Mouse (Mus musculus) kidney, adult 11 months (tissue): Measurements from ENCODE around the gene Gm20388.
"Not testable (repeated sequence)": the region's sequence is repeated elsewhere in the genome, so short reads cannot be mapped to it uniquely, and the experiment has no call there.

Experiments
- DNase-seq: peaks from one replicate; pipeline ENCODE4 v3.0.0; 2022

Gm20388 gene

GRCm38 (mm10) chr8:123279828-123280227, 3369.2 kb downstream of the Gm20388 start:
- no peak for DNase-seq

DNA sequence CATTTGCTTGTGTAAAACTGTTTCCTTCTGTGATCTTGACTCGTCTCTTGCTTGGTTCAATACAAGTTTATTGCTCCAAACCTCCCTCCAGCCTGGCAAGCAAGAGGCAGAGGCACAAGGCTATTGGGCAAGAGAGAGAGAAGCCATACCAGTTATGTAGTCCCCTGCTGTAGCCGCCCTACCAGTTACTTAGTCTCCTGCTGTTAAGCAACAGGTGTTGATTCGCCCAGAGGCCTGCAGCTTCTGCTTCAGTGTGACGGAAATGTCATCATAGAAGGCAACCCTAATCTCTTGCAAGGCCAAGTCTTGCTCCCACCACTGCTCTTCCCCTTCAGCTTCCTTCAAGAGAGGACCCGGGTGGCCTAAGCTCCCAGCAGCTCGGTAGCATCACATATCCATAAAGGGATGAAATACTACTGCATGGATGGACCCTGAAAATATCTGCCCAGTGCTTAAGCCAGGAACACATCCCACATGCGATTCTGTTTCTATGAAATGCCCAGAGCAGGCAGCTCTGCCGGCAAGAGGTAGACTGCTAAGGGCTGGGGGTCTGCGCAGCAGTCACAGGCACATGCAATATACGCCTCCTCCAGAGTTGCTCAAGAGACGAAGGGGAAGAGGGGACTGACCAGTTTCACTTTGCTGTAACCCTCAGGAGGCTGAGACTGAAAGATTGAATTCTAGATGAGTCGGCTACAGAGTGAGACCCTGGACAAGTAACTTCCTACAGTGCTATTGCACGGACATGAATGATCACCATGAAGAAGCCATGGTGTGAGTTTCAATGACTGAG, 3369.9 kb downstream of the Gm20388 start:
- DNase-seq: no peak

- DNase-seq: not testable (repeated sequence)
These were observed 3372.4 kb downstream of the Gm20388 start for GRCm38 (mm10) chr8:123282994-123283393.

- no peak for DNase-seq
These were observed 3373.3 kb downstream of the Gm20388 start for GRCm38 (mm10) chr8:123283991-123284390.

DNA sequence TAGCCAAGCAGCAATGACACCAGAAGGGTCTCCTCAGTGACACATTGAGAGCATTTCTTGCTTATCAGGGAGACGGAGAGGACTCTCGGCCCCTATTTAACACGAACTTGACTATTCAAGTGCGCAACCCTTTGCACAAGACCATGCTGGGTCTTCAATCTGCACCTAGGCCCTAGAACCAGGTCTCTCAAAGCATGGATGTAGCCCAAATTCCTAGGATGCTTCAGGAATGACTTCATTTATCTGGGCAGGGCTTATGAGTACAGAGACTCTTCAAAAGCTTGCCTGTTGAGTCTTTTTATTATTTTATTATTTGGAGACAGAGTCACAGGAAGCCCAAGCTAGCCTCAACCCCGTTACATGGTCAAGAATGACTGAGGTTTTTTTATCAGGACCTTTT, 3373.9 kb downstream of the Gm20388 start:
- no peak for DNase-seq

DNA sequence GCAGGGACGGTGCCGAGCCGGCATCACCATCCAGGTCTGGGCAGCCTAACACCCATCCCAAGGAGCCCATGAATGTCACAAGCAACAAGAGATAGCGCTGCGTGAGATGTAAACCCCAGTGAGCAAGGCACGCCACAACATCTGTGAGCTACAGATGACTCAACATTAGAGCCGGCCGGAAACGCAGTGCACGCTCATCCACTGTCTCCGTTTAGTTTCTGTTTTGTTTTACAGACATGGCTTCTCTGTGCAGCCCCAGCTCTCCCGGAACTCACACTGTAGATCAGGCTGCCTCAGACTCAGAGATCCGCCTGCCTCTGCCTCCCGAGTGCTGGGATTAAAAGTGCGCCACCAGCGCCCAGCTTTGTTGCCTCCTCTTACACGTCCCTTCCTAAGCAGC, 3376.7 kb downstream of the Gm20388 start:
- no peak for DNase-seq

DNA sequence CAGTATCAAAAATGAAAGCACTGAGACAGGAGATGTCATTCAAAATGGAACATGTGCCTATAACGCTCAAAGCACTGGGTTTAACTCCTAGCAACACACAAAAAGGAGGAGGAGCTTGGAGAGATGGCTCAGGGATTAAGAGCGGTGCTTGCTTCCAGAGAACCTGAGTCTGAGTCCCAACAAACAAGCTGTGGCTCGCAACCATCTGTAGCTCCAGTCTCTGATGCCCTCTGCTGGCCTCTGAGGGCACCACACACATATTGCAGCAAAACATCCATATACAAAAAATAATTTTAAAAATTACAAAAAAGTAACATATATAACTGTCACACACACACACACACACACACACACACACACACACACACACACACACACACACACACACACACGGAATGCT, 3379.5 kb downstream of the Gm20388 start:
- DNase-seq: no peak

GRCm38 (mm10) chr8:123290679-123291078, 3380.0 kb downstream of the Gm20388 start:
- DNase-seq: no peak

DNA sequence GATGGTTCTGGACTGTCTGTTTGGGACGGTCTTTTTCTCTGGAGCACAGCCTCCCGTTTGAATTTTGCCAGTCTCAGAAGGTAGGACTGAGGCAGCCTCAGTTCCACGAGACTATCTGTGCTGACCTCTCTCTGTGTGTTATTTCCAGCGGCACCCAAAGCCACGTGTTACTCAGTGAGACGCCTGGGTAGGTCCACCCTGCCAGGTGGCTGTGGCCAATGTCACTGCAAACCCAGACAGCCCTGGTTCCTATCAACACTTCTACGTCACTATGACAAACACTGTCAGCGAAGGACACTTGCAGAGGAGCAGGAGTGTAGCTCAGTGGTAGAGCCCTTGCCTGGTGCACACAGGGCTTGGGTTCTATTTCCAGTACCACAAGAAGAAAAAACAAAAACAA, 3381.1 kb downstream of the Gm20388 start:
- peak; percentile 25 for DNase-seq

DNA sequence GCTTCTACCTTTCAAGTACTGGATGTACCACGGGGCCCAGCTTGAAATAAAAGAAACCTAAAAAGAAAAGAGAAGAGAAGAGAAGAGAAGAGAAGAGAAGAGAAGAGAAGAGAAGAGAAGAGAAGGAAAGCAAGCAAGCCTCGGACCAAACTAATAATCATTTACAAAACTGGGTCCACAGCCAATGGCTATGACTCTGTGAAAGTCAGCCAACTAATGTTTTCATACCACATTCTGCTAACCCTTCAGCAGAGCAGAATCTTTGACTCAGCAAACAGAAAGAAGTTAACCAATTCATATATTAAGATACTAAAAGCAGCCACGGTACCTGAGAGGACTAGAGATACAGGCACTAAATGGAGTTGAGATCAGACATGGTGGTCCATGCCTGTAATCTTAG, 3381.6 kb downstream of the Gm20388 start:
- peak; percentile 29 for DNase-seq

DNA sequence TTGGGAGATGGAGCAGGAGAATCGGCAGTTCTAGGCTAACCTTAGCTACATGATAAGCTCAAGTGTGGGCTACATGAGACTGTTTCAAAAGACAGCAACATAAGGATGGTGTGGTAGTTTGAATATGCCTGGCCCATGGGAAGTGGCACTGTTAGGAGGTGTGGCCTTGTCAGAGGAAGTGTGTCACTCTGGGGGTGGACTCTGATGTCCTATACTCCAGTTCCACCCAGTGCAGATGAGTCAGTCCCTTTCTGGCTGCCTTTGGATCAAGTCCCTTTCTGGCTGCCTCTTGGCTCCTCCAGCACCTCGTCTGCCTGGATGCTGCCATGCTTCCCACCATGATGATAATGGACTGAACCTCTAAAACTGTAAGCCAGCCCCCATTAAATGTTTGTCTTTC, 3382.1 kb downstream of the Gm20388 start:
- DNase-seq: no peak

GRCm38 (mm10) chr8:123298301-123298700, 3387.7 kb downstream of the Gm20388 start:
- peak; percentile 15 for DNase-seq

DNA sequence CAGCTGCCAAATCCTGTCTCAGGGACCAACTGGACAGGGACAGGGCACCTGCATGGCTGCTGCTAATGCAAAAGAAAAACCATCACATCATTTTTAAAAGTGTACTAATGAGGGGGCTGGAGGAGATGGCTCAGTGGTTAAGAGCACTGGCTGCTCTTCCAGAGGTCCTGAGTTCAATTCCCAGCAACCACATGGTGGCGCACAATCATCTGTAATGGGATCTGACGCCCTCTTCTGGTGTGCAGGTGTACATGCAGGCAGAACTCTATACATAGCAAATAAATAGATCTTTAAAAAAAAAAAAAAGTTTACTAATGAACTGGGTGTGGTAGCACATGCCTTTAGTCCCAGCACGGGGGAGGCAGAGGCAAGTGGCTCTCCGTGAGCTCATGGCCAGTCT, 3398.1 kb downstream of the Gm20388 start:
- no peak for DNase-seq

DNA sequence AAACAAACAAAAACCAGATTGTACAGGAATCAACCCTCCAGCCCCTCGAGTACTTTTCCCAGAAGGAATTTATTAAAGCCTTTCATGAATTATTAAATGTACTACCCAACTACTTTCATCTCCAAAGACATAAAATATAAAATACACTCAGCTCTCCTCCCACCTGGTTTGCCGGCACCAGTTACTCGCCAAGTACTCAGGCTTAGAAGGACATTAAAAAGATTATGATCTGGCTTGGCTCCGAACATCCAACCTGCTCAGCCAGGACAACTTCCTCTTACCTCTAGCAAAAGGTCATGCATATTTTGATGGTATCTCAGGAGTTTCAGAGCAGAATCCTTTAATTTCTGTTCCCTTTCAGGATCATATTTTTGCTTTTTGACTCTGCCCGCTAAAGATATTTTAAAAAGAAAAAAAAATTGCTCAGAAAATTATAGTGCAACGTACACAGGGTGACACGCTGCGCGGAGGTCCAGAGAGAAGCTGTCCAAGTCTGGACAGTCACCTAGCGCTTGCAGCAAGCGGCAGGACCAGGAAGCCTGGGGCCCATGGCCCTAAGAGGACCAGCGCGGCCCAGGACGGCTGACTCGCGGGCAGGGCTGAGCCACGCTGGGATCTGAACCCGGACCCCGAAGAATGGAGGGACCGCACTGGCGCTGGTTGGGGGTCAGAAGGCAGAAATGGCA, 3407.3 kb downstream of the Gm20388 start:
- DNase-seq: no peak

DNA sequence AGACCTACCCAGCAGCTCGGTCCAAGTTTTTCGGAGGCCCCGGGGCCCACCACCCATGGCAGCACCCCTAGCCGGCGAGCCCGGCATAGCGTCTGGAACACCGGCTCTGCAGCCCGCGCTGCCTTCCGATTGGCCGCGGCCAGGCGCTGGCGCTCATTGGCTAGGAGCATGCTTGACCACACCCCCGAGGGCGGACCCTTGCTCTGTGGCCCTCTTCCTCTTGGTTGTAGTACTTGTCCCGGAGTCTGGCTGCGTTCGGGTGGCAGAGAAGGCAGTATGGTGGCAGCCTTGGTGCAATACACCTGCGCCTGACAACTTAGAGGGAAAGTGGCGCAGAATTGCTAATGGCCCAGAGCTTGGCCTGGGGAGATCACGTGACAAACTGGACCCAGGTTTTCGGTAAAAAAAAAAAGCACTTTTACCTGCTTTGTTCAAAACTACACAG, 3407.8 kb downstream of the Gm20388 start, which contains the start of gene Fanca:
Fanca (minus strand) TSS at position 110 of the 445 bp plus-strand sequence.
- peak; percentile 93 for DNase-seq

DNA sequence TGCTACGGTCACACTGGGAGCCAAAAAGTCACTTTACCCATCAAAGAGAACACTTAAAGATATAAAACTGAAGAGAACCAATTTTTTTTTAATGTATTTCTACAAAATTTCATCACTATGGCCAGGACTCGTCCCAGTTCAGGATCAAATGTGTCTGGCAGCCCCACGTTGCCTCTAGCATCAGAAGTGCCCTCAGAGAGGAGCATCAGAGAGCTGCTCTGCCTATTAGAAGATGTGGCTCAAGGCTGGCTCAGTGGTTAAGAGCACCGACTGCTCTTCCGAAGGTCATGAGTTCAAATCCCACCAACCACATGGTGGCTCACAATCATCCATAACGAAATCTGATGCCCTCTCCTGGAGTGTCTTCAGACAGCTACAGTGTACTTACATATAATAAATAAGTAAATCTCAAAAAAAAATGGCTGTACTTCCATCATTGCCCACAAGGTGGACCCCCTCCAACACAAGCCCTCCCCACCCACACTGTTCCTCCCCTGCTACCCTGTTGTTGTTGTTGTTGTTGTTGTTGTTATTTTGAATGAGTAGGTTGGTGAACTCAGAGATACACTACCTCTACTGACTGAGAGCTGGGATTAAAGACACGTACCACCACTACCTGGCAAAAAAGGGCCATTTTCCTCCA, 3409.0 kb downstream of the Gm20388 start:
- no peak for DNase-seq

GRCm38 (mm10) chr8:123328552-123328951, 3417.9 kb downstream of the Gm20388 start:
- no peak for DNase-seq

DNA sequence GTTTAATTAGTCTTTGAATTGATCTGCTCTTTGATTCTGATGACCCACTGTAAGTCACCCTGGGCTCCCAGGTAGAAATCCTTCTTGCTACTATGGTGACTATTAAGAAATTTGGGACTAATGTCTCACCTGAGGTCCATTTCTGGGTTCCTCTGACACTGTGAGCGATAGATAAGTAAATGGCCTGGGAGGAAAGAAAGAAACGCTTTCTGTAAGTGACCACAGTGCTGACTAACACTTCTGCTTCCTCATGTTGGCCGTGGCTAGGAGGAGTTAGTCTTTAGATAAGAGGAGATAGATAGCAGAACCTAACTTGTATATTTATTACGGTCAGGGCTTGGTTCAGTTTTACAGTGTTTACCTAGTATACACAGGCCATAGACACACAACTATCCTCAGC, 3418.7 kb downstream of the Gm20388 start:
- no peak for DNase-seq

DNA sequence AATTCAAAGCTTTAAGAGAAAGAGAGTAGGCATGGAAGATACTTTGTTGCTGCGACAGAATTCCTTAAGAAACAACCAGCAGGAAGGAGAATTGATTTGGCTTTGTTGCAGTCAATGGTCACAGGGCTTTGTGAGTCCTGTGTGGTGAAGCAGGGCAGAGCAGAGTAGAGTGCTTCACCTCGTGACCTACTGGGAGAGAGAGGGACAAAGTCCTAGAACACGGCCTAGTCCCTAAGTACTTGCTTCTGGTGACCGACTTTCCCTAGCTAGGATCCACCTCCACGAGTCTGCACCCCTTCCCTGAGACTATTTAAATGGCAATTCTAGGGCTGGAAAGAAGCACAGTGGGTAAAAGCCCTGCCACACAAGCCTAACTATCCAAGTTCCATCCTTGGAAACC, 3419.3 kb downstream of the Gm20388 start:
- no peak for DNase-seq

DNA sequence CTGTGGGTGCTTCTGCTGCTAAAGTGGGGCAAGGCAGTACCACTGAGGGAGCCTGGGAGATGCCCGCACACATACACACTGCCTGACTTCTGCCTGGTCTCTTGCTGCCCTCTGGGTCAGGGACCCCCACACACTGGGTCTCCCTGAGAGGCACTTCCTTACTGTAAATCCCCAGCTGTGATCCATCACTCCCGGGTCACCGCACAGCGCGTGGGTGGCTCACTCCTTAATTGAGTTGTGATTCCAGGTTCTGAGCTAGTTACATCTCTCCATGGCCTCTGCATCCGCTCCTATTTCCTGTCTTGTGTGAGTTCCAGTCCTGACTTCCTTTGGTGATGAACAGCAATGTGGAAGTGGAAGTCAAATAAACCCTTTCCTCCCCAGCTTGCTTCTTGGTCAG, 3420.1 kb downstream of the Gm20388 start:
- DNase-seq: no peak

DNA sequence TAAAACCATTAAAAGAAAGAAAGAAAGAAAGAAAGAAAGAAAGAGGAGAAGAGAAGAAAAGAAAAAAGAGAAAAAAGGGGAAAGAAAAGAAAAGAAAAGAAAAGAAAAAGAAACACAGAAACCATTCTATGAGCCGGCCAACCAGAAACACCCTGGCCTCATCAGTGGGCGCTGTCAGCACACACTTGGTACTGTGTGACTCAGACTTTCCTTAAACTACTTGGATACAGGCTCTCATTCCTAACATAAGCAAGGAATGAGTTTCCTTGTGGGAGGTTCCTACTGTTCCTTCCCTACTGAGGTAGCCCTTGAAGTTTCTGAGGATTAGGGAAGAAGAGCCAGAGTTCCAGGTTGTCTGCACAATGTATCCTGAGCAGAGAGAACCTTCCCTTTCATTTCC, 3420.7 kb downstream of the Gm20388 start:
- no peak for DNase-seq

GRCm38 (mm10) chr8:123331810-123332209, 3421.2 kb downstream of the Gm20388 start:
- DNase-seq: no peak

GRCm38 (mm10) chr8:123332262-123333090, 3421.8 kb downstream of the Gm20388 start, which contains the start of gene Spire2:
Gene Spire2, plus strand, starts transcription at chr8:123332713.
- peak; percentile 55 for DNase-seq
